Mouse (Mus musculus): ENCODE measurements at regions not wholly inside any gene's neighbourhood (a gene's known extent, or its start where the extent isn't known, plus 50 kb on each side); places are given as distances from the start of the nearest gene placed in this dataset.
"Not testable (repeated sequence)": the region's sequence is repeated elsewhere in the genome, so short reads cannot be mapped to it uniquely, and the experiment has no call there.

DNA sequence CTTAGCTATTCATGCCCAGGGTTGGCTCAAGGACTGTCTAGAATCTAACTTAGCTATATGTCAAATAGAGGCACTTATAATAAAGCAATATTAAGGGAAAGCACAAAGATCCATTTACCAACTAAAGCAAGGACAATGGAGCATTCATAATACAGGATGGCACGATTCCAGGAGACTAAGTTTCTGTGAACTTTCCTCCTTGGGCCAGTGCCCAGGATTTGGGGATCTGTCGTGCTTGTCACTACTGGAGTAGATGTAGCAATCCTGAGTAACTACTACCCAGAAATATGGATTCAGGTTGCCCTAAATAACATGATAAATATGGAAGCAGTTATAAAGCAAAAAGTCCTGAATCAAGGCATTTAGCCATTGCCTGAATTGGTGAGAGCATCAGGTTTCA lies 233.7 kb downstream of the AI429214 start:
- no peak for ATAC-seq (ENCODE audit: insufficient number of reproducible peaks, low FRiP score, low TSS enrichment)

DNA sequence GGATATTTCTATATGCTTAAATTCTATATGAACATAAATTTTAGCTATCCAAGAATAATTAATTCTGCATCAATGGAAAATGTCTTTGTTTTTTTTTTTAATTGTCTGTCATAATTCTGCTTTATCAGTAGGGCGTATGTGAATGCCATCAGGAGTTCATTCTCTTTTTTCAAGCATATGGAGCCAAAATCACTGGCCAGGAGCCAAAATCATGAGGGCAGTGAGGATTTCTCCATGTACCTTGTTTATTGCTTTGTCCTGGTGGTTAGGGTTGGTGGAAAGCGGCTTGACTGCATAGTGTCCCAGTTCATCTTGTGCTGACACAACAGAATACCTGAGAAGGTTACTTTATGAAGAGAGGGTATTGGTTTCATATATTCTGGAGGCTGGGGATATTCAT lies 243.9 kb downstream of the AI429214 start:
- ATAC-seq (ENCODE audit: insufficient number of reproducible peaks, low FRiP score, low TSS enrichment) = 0 out of 2 replicates have a peak, but pooled peaks have one; percentile 49

DNA sequence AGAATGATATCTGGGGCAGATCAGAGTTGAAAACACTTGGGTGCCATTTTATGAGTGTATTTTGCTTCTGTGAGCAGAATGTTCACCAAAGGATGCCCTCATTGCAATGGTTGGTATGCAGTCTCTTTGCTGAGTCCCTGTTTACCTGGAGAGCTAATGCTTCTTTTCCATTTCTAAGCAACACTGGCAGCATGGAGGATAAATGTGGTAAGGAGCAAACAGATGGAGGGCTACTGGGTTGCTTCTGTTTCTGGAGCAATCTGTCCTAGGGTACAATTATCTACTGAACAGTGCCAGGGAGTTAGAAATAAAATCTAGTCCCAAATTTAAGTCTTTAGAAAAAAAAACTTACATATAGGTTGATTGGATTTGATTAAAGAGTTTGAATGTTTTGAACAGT lies 245.9 kb downstream of the AI429214 start:
- no peak for ATAC-seq (ENCODE audit: insufficient number of reproducible peaks, low FRiP score, low TSS enrichment)

DNA sequence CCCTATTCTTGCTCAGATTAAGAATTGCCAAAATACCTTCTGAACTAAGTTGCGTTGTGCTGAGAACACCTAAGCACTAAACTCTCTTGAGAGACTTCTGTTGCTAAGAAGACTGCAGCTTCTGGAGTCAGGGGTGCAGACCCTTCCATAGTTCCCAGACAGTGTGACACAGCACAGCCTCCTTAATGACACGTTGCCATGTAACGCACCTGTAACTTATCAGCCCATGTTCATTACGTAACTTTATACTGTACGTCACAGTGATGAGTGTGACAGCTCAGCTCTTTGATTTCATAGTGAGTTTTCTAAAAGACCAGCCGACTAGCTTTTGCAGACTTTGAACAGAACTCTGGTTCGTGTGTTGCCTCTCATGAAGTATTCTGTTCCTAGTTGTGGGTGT lies 257.8 kb downstream of the AI429214 start:
- ATAC-seq (ENCODE audit: insufficient number of reproducible peaks, low FRiP score, low TSS enrichment) = not testable (repeated sequence)

DNA sequence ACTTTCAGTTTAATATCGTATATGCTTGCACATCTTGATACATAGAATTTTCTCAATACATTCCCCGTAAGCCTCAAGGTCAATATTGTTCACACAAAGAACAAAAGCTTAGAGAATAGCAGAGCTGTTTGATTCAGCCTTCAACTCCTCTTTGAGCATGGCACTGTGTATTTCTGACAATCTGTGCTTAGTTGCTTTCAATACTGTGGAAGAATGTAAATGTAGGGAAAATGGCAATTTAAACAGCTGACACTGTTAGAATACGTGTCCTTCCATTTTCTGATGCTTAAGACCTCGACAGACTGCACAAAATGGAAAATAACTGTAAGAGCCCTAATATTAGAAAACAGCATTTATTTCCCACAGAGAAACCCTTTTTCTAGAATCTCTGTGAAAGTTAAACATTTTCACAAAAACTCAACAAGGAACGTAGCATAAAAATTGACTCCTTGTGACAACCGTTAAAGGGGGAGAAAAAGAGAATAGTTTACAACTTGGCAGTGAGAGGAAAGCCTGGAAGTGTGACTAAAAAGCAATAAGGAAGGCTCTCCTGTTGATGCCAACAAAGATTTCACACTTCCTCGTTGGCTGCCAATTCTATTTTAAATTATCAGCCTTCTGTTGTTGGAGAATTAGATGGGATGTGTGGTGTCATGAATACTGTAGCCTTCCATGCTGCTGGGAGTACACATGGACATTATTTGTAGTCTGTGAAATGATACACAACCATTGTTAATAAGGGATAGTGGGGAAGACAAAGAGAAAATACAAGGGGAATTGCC lies 297.9 kb downstream of the AI429214 start:
- ATAC-seq (ENCODE audit: insufficient number of reproducible peaks, low FRiP score, low TSS enrichment) = no peak

All from cerebellum, adult (tissue).